Mouse (Mus musculus): Measurements from ENCODE around the gene Mmachc. TPM values are rescaled to one million over a fixed set of nuclear protein-coding genes. Genes with fewer than 3 reads are reported as not detected.

Mmachc gene
- total and polyA plus RNA-seq, 3 experiments: 10.0 to 32.1 (median 15.4) TPM

DNA sequence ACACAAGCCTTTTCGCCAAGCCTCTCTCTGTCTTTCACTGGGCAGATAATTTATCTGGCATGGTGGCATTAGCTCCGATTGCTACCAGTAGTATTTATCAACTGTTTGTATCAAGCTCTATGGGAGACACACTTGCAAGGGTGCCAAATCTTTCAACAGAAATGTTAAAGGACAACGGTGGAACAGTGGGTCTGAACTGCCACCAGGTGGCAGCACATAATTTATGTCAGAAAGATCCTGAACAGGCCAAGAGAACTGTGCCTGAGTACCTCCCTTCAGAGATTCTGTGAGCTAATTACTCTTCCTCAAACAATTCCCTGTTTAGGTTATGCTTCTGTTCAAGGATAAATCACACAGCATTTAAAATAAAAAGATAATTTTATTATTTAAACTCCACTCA lies 11.2 kb upstream of the Mmachc start:
- dilution Hi-C loops (cut with MboI; ENCODE audit: extremely low pct_ligation_motif_present, extremely low pct_unique_long_range_greater_than_20kb, low sequenced_read_pairs): no loop called here
- H3K27ac ChIP-seq (ENCODE audit: insufficient read depth, low read depth): no peak overlapping the region
- DNase-seq (ENCODE audit: extremely low read depth): peak; percentile 84
- in situ Hi-C loops (cut with MboI; ENCODE audit: low pct_ligation_motif_present, low pct_unique_long_range_greater_than_20kb, low sequenced_read_pairs): loop anchor here (5.0 kb wide), 1 partner anchor 68 kb away; no protein-coding TSS in a partner anchor
- no peak overlapping the region for H3K4me2 ChIP-seq (ENCODE audit: insufficient read depth, low read depth, poor library complexity, severe bottlenecking)
- no peaks in the 10 kb centered on the region for H3K9me3 ChIP-seq (replicated peaks; ENCODE audit: low read length)
- no peaks in the 10 kb centered on the region for H3K27me3 ChIP-seq (replicated peaks)
- no peak overlapping the region for H3K4me3 ChIP-seq (replicated peaks in 1 of 3; ENCODE audit: low read depth in 2 of 3, low read length in 2 of 3, poor library complexity in 1 of 3)
- no peak overlapping the region for H3K9ac ChIP-seq (ENCODE audit: insufficient read depth, low read depth)
- TF ChIP-seq RCOR1 (conservative IDR thresholded peaks at IDR 0.05; ENCODE audit: low read depth, low read length) (no peak), SIN3A (IDR thresholded peaks at IDR 0.05; ENCODE audit: low read length) (peak; percentile 48; the same call in 1 of the 2 replicates), HCFC1 (IDR thresholded peaks at IDR 0.05; ENCODE audit: low read depth, low read length) (no peak), ZC3H11A (IDR thresholded peaks at IDR 0.05; ENCODE audit: low read depth, low read length) (peak; percentile 44), ELF1 (IDR thresholded peaks at IDR 0.05; ENCODE audit: low read depth, low read length) (no peak; the same call in 1 of the 2 replicates), ZKSCAN1 (IDR thresholded peaks at IDR 0.05; ENCODE audit: borderline replicate concordance, low read depth, low read length) (no peak), IRF4 (IDR thresholded peaks at IDR 0.05; ENCODE audit: low read depth, low read length) (no peak; the same call in 1 of the 2 replicates), MXI1 (IDR thresholded peaks at IDR 0.05; ENCODE audit: low read depth, low read length) (no peak), GABPA (IDR thresholded peaks at IDR 0.05; ENCODE audit: insufficient replicate concordance, low read depth, low read length) (no peak), USF2 (conservative IDR thresholded peaks at IDR 0.05; ENCODE audit: low read depth, low read length) (no peak), SMC3 (IDR thresholded peaks at IDR 0.05; ENCODE audit: low read depth, low read length) (peak; percentile 94), ZNF384 (IDR thresholded peaks at IDR 0.05; ENCODE audit: low read depth, low read length) (no peak), ETS1 (conservative IDR thresholded peaks at IDR 0.05; ENCODE audit: low read depth, low read length) (no peak), MAX (IDR thresholded peaks at IDR 0.05; ENCODE audit: low read length) (no peak), BHLHE40 (IDR thresholded peaks at IDR 0.05; ENCODE audit: low read depth, low read length) (no peak), TCF12 (IDR thresholded peaks at IDR 0.05; ENCODE audit: low read depth, low read length) (no peak), MAFK (IDR thresholded peaks at IDR 0.05; ENCODE audit: insufficient replicate concordance, low read length) (no peak), UBTF (IDR thresholded peaks at IDR 0.05; ENCODE audit: low read depth, low read length) (no peak), USF1 (IDR thresholded peaks at IDR 0.05; ENCODE audit: low read depth, low read length) (no peak), MEF2A (IDR thresholded peaks at IDR 0.05; ENCODE audit: borderline replicate concordance, low read depth, low read length) (peak; percentile 24; the same call in 1 of the 2 replicates), CHD2 (IDR thresholded peaks at IDR 0.05; ENCODE audit: low read length) (no peak), CTCF (conservative IDR thresholded peaks at IDR 0.05 in 1 of 2, IDR thresholded peaks at IDR 0.05 in 1 of 2; ENCODE audit: low read depth in 2 of 2, low read length in 2 of 2) (peak; percentile 65 to 94), POLR2AphosphoS2 (IDR thresholded peaks at IDR 0.05; ENCODE audit: low read depth, low read length) (no peak), NRF1 (IDR thresholded peaks at IDR 0.05; ENCODE audit: low read depth, low read length) (no peak), EP300 (IDR thresholded peaks at IDR 0.05; ENCODE audit: low read length) (no peak), RAD21 (IDR thresholded peaks at IDR 0.05; ENCODE audit: low read depth, low read length) (peak; percentile 79), JUN (IDR thresholded peaks at IDR 0.05; ENCODE audit: insufficient read depth, low read depth, low read length) (0 out of 2 replicates have a peak, but pooled peaks have one; percentile 5), NELFE (IDR thresholded peaks at IDR 0.05; ENCODE audit: low read depth, low read length) (peak; percentile 34; the same call in 1 of the 2 replicates), KAT2A (IDR thresholded peaks at IDR 0.05; ENCODE audit: insufficient replicate concordance, low read length) (no peak), E2F4 (IDR thresholded peaks at IDR 0.05; ENCODE audit: insufficient replicate concordance, low read depth, low read length) (no peak), PAX5 (IDR thresholded peaks at IDR 0.05; ENCODE audit: low read length) (no peak), TBP (conservative IDR thresholded peaks at IDR 0.05; ENCODE audit: low read depth, low read length) (0 out of 2 replicates have a peak, but pooled peaks have one; percentile 33), MYC (IDR thresholded peaks at IDR 0.05; ENCODE audit: low read depth, low read length) (peak; percentile 56; the same call in 1 of the 2 replicates), JUND (conservative IDR thresholded peaks at IDR 0.05; ENCODE audit: low read depth, low read length) (0 out of 2 replicates have a peak, but pooled peaks have one; percentile 32), CHD1 (IDR thresholded peaks at IDR 0.05; ENCODE audit: low read depth, low read length) (no peak), POLR2A (IDR thresholded peaks at IDR 0.05; ENCODE audit: low read depth, low read length) (no peak), MAZ (IDR thresholded peaks at IDR 0.05; ENCODE audit: low read depth, low read length) (no peak), ZMIZ1 (IDR thresholded peaks at IDR 0.05; ENCODE audit: low read depth, low read length) (no peak)
- peaks cover 2% of the 10 kb centered on the region; the same call in 1 of the 2 replicates for H3K79me2 ChIP-seq (replicated peaks; ENCODE audit: control insufficient read depth, extremely low read depth, insufficient read depth, poor library complexity, severe bottlenecking)
- peaks cover 5 to 23% of the 10 kb centered on the region in 2 experiments for H3K4me1 ChIP-seq (ENCODE audit: control insufficient read depth in 1 of 2, insufficient read depth in 2 of 2)
- H3K36me3 ChIP-seq (replicated peaks in 1 of 2; ENCODE audit: control insufficient read depth in 1 of 2, insufficient read depth in 1 of 2, low read length in 1 of 2): peaks cover 16 to 22% of the 10 kb centered on the region in 2 experiments

Data from CH12.LX (cell line).